Mouse (Mus musculus): ENCODE measurements around the gene Rassf5. TPM values are rescaled to one million over a fixed set of nuclear protein-coding genes. Genes with fewer than 3 reads are reported as not detected.
A peak's percentile ranks its signal among the peaks of the same experiment; 100 is the strongest.

Rassf5 gene
- total RNA-seq (2021) = 10 to 100 TPM; 20.4 to 22.8 TPM
- long read RNA-seq, experiment 1, transcript Rassf5-201 (6 exons, 3,485 nt) = major isoform, 17 of 21 reads
- long read RNA-seq, experiment 1, partial matches to known transcripts = 0 of 21 reads
- long read RNA-seq, experiment 1, other reads (novel, unspliced or antisense) = 3 of 21 reads
- long read RNA-seq, experiment 2, transcript Rassf5-201 (6 exons, 3,485 nt) = major isoform, 15 of 28 reads
- long read RNA-seq, experiment 2, transcript Rassf5-202 (5 exons, 3,076 nt) = minor isoform, 6 of 28 reads
- long read RNA-seq, experiment 2, partial matches to known transcripts = 1 of 28 reads
- long read RNA-seq, experiment 2, other reads (novel, unspliced or antisense) = 6 of 28 reads

DNA sequence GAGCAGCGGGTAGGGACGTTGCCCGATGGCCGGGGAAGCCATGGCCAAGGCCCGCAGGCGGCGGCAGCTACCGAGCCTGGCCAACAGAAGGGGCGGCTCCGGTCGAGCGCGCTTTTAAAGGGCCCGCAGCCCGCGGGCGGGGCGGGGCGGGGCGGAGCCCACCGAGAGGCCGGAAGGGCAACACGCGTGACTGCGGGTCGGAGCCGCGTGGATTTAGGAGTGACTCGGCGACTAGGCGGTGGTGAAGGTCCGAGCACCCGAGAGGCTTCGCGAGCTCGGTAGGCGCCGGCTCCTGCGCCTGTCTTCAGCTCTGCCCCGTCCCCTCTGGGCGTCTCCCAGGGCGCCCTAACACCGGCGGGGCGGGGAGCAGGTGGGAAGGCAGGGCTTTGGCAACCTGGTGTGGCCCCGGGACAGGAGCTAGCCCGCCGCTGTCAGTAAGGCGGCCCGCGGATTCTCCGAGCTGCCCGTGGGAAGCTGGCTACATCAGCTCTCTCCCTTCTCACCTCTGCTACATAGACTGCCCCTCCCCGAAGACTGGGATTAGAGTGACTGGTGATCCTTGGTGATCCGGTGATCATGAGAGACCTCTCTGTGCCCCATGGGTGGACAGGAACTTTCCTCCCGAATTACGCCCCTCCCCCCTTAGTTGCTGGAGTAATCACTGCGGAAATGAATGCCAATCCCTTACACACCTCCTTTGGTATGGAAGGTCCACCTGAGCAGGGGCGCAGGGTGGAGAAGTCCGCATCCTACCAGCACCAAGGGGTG is at the start of gene Rassf5:
Rassf5 (minus strand) TSS at position 170 of the 768 bp plus-strand sequence.
- peak in 1 of 2 experiments; percentile 40 for DNase-seq (ENCODE audit: low spot score in 2 of 2)

GRCm38 (mm10) chr1:131293922-131294250 is 48.8 kb upstream of the Rassf5 start:
- DNase-seq (ENCODE audit: low spot score in 2 of 2) = peak in 1 of 2 experiments; percentile 57

GRCm38 (mm10) chr1:131293221-131293921 is 48.3 kb upstream of the Rassf5 start:
- no peak for DNase-seq (ENCODE audit: low spot score in 2 of 2)

DNA sequence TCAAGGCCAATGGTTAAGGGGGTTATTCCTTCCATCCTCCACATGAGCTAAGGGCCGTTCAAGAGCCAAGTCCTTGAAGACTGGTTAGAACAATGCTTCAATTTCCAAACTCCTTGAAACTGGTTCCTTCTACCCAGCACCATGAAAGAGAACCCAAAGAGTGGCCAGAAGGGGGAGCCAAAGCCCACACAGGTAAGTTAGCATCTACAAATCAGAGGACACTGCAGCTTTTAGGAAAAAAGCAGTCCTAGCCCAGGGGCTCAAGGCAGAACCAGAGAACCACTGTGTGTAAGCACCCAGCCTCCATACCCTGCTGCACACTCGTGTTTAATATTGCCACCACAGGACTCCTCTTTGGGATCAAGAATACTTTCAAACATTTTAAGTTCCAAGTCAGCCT is 45.6 kb upstream of the Rassf5 start:
- DNase-seq (ENCODE audit: low spot score in 2 of 2) = peak; percentile 49 to 52

- DNase-seq (ENCODE audit: low spot score in 2 of 2) = no peak
Measured at GRCm38 (mm10) chr1:131288938-131289337, 43.9 kb upstream of the Rassf5 start.

DNA sequence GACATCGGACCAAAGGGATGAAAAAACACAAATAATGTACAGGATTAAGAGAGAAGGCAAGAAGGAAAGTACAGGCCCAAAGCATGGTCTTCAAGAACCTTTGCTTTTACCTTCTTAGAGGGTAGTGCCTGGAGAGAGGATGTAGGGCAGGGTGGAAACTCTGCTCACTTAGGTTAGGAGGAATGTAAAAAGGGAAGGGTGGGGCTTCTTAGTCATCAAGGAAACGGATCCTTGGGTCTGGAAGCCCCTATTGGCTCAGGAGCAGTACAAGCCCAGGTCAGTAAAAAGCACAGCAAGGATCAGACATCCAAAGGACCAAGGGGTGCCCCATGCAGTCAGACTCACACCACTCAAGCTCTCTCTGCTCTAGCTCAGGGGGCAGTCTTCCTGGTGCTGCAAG is 42.2 kb upstream of the Rassf5 start:
- no peak for DNase-seq (ENCODE audit: low spot score in 2 of 2)

GRCm38 (mm10) chr1:131286803-131287202 is 41.7 kb upstream of the Rassf5 start:
- DNase-seq (ENCODE audit: low spot score in 2 of 2) = no peak

- DNase-seq (ENCODE audit: low spot score in 2 of 2) = no peak
Measured at GRCm38 (mm10) chr1:131284616-131285015, 39.6 kb upstream of the Rassf5 start.

DNA sequence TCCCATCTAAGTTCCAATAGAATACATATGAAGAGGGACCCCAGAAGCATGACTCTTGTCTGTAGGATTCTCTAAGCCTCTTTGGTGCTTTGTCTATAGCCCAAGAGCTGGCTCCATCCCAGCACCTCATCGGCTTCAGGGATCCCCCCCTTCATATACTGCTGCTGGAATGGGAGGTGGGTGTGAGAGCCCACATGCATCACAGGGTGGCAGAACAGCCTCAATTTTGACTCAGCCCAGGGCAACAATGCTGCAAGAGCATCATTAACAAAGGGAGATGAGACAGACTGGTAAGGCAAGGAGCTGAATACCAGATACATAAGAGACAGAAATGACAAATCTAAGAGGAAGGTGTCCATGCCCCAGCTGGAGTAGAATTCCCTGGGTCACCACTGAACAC is 39.1 kb upstream of the Rassf5 start:
- no peak for DNase-seq (ENCODE audit: low spot score in 2 of 2)

DNA sequence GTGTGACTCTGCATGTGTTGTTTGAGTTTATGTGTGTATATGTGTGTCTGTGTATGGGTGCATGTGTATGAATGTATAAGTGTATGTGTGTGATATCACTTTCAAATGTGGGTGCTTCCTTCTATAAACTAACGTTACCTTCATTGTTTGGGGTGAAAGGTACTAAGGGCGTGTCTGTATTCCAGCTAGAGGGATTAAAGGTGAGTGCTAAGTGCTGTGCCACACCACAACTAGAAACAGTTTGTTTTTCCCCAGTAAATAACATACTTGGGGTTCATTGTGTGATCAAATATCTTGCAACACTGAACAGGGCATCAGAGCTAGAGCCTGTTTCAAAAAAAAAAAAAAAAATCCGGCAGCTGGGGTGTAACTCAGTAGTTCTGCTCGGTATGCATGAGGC is 36.7 kb upstream of the Rassf5 start:
- no peak for DNase-seq (ENCODE audit: low spot score in 2 of 2)

DNA sequence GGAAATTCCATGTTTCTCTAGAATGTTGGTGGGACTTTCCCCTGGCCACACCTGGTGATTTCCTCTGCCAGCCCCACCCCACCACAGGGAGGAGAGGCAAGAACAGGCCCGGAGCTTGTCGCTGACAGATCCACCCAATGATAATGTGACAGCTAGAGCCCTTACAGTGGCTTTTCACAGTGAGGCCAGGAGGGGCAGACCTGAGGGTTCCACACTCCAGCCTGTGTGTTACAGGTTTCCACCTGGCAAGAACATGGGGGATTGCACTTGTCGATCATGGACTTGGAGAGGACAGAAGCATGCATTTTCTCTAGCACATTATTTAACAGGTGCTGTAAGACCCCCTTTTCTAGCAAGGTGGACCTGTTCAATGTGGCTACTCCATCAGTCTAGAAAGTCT is 35.2 kb upstream of the Rassf5 start:
- DNase-seq (ENCODE audit: low spot score in 2 of 2) = no peak

DNA sequence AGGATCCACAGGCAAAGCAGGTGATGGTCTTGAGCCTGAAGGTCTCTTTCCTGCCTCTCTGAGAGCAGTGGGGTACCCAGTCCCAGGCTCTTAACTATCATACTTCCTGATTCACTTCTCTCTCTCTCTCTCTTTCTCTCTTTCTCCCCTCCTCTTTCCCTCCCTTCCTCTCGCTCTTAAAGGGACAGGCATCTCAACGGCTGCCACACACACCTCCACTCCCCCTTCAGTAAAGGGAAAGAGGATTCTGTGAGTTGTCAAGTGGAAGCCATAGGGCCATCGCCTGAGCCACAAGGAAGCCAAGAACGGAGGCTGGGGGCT is 34.4 kb upstream of the Rassf5 start, which contains the start of gene Ikbke:
Ikbke (minus strand) TSS at position 151 of the 321 bp plus-strand sequence.
- DNase-seq (ENCODE audit: low spot score in 2 of 2) = no peak

DNA sequence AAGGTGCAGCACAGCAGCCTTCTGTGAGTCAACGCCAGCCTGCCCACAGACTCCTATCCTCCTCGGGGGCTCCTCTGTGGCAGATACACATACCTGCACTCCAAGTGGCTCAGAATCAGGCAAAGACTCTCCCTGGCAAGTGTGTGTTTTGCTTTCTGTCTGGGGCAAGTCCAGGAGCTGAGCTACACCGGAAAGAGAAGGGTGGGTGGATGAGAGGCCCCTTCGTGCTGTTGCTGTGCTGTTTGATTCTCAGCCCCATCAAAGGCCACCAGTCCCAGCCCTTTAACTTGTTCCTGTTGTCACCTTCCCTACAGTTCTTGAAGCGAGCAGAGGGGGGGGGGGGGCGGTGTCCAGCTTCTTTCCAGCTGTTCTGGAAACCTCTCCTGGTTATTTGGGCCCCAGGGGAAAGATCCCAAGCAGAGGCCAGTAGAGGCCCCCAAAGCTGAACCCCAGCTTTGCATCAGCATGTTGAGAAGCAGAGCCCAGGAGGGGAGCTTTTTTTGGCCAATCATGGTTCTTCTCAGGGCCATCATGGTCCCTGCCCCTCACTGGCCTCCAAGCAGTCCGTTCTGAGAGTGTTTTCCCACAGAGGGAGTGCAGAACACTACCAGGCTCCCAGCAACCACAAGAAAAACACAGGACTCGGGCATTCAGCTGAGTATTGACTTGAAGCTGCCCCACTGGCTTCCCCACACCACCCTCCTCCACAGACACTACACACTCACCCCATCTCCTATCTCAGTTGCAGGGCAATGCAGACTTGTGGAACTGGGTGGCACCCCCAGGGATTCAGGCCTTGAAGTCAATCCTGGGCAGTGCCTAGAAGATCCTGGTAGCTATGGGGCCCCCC is 33.8 kb upstream of the Rassf5 start:
- no peak for DNase-seq (ENCODE audit: low spot score in 2 of 2)

GRCm38 (mm10) chr1:131276831-131277230 is 31.8 kb upstream of the Rassf5 start:
- DNase-seq (ENCODE audit: low spot score in 2 of 2) = no peak

DNA sequence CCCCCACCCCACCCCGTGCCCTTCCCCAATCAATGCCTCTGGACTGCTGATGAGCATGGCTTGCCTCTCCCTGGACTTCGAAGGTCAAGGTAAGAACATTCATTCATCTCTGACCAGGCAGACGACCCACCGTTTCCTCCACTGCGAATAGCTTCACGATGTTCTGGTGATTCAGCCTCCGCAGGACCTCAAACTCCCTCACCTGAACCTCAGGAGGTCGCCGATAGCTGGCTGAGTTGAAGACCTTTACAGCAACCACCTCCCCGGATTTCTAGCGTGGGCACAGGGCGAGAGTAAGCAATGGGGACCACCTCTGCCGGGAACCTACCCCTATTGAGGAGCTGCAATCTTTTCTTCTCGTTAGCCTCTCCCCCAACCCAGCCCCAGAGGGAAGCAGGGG is 30.5 kb upstream of the Rassf5 start:
- DNase-seq (ENCODE audit: low spot score in 2 of 2) = no peak

- DNase-seq (ENCODE audit: low spot score in 2 of 2) = no peak
Measured at GRCm38 (mm10) chr1:131274725-131275539, 29.9 kb upstream of the Rassf5 start.

GRCm38 (mm10) chr1:131269797-131270578 is 24.9 kb upstream of the Rassf5 start:
- DNase-seq (ENCODE audit: low spot score in 2 of 2) = peak; percentile 73 to 81

DNA sequence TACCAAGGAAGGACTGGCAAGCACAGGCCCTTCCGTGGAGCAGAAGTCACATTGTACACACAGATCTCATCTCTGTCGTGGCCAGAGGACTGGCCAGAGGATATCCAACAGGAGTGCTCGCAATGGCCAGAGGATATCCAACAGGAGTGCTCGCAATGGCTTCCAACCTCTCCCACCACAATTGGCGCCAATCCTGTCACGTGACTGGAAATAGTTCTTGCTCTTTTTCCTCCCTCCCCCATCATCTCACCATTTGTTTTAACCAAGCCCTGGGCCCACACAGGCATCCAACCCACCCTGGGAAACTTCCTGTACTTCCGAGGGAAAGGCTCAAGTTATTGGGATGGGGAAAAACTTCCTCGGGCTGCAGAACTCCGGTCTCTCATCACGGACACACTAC is 23.7 kb upstream of the Rassf5 start:
- no peak for DNase-seq (ENCODE audit: low spot score in 2 of 2)

DNA sequence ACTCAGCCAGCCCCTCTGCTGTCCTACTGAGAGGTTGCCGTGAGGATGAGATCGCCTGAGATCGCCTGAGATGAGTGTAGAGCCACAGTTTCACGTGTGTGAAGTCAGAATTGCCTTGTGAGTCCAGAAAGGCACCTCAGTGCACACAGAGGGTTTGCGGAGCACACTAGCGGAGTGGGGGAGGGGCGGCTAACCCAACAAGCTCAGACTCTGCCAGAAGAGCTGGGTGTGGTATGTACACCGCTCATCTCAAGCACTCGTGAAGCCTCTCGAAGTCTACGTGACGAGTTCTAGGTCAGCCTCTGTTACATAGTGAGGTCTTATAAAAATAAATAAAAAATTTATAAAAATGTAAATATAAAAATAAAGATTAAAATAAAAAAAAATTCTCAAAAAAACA is 18.8 kb upstream of the Rassf5 start:
- no peak for DNase-seq (ENCODE audit: low spot score in 2 of 2)

- peak; percentile 68 to 76 for DNase-seq (ENCODE audit: low spot score in 2 of 2)
Measured at GRCm38 (mm10) chr1:131260309-131260656, 15.2 kb upstream of the Rassf5 start.

Data from layer of hippocampus, postnatal 14 days (tissue).